Mouse (Mus musculus): ENCODE data around the gene Gm15262. TPM values are rescaled to one million over a fixed set of nuclear protein-coding genes. Genes with fewer than 3 reads are reported as not detected.
A peak's percentile ranks its signal among the peaks of the same experiment; 100 is the strongest.
"Not testable (repeated sequence)": the region's sequence is repeated elsewhere in the genome, so short reads cannot be mapped to it uniquely, and the experiment has no call there.

Gm15262 gene
- polyA plus RNA-seq (2011; ENCODE audit: insufficient read depth, insufficient read length, low replicate concordance, missing spikeins), result 1.5 TPM in 1 of 2 replicates, not detected in the other

- H3K4me3 ChIP-seq (replicated peaks; ENCODE audit: control insufficient read depth, low read depth, low read length); H3K27ac ChIP-seq (ENCODE audit: control insufficient read depth, insufficient read depth, low read depth, low read length, poor library complexity); H3K4me1 ChIP-seq (ENCODE audit: control insufficient read depth, insufficient read depth, low read length): not testable (repeated sequence)
- 49% methylated on average over 2 of the region's 2 CpGs for WGBS
These were observed at the start of gene Gm15262 for GRCm38 (mm10) chrX:161287156-161287555. Gene Gm15262, plus strand, starts transcription at chrX:161287456.

GRCm38 (mm10) chrX:161308131-161308530 lies 20.9 kb downstream of the Gm15262 start:
- WGBS, result 83% methylated on average over 1 of the region's 1 CpGs
- Histone ChIP-seq H3K27ac (ENCODE audit: control insufficient read depth, insufficient read depth, low read depth, low read length, poor library complexity) (no peak overlapping the region), H3K4me1 (ENCODE audit: control insufficient read depth, insufficient read depth, low read length) (no peaks in the 10 kb centered on the region), H3K4me3 (replicated peaks; ENCODE audit: control insufficient read depth, low read depth, low read length) (no peak overlapping the region)
- TF ChIP-seq POLR2A (IDR thresholded peaks at IDR 0.05; ENCODE audit: borderline replicate concordance, control insufficient read depth, low read depth, low read length) (no peak), CTCF (IDR thresholded peaks at IDR 0.05; ENCODE audit: control insufficient read depth, insufficient read depth, low read length) (no peak)

- Histone ChIP-seq H3K4me1 (ENCODE audit: control insufficient read depth, insufficient read depth, low read length) (no peaks in the 10 kb centered on the region), H3K4me3 (replicated peaks; ENCODE audit: control insufficient read depth, low read depth, low read length) (no peak overlapping the region), H3K27ac (ENCODE audit: control insufficient read depth, insufficient read depth, low read depth, low read length, poor library complexity) (no peak overlapping the region)
- no peak for TF ChIP-seq POLR2A (IDR thresholded peaks at IDR 0.05; ENCODE audit: borderline replicate concordance, control insufficient read depth, low read depth, low read length)
- no peak for TF ChIP-seq CTCF (IDR thresholded peaks at IDR 0.05; ENCODE audit: control insufficient read depth, insufficient read depth, low read length)
These were observed 29.2 kb downstream of the Gm15262 start for GRCm38 (mm10) chrX:161316443-161316842.

DNA sequence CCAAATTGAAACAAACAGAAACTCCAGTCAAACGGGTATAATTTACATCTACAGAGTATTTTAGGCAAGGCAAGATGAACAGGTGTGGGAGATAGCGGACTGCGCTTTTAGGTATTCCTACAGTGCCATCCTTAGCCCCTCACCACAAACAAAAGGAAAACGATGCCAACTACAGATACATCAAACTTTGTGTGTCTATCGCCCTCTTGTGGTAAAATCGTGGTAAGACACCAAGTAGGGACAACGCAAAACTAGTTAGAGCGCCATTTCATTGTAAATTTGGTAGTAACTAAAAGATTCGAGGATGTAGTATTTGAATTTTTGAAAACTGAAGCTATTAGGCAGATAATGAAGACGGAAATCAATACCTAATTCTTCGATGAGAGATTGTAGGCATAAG lies 83.7 kb downstream of the Gm15262 start:
- WGBS, result 37% methylated on average over 11 of the region's 11 CpGs
- Histone ChIP-seq H3K27ac (ENCODE audit: control insufficient read depth, insufficient read depth, low read depth, low read length, poor library complexity) (no peak overlapping the region), H3K4me3 (replicated peaks; ENCODE audit: control insufficient read depth, low read depth, low read length) (no peak overlapping the region), H3K4me1 (ENCODE audit: control insufficient read depth, insufficient read depth, low read length) (no peaks in the 10 kb centered on the region)
- TF ChIP-seq CTCF (IDR thresholded peaks at IDR 0.05; ENCODE audit: control insufficient read depth, insufficient read depth, low read length) (no peak), POLR2A (IDR thresholded peaks at IDR 0.05; ENCODE audit: borderline replicate concordance, control insufficient read depth, low read depth, low read length) (no peak)

DNA sequence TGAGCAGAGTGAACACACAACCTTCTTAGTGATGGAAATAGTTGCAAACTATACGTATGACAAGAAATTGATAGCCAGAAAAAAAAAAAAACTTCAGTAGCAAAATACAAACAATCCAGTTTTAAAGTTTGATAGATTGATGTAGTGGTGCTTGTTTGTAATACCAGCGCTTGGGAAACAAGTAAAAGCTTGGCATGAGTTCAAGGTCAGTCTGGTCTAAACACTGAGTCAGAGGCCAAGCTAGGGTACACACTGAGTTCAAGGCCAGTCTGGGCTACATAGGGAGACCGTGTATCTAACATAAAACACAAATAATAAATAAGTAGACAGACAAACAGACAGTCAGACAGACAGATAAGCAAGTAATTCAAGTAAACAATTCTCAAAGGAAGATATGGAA lies 84.2 kb downstream of the Gm15262 start:
- WGBS, result 54% methylated on average over 3 of the region's 3 CpGs
- H3K4me3 ChIP-seq (replicated peaks; ENCODE audit: control insufficient read depth, low read depth, low read length), result no peak overlapping the region
- TF ChIP-seq CTCF (IDR thresholded peaks at IDR 0.05; ENCODE audit: control insufficient read depth, insufficient read depth, low read length) (no peak), POLR2A (IDR thresholded peaks at IDR 0.05; ENCODE audit: borderline replicate concordance, control insufficient read depth, low read depth, low read length) (no peak)
- no peaks in the 10 kb centered on the region for H3K4me1 ChIP-seq (ENCODE audit: control insufficient read depth, insufficient read depth, low read length)
- H3K27ac ChIP-seq (ENCODE audit: control insufficient read depth, insufficient read depth, low read depth, low read length, poor library complexity), result no peak overlapping the region

GRCm38 (mm10) chrX:161375568-161375967 lies 88.3 kb downstream of the Gm15262 start:
- no peaks in the 10 kb centered on the region for H3K4me1 ChIP-seq (ENCODE audit: control insufficient read depth, insufficient read depth, low read length)
- 55% methylated on average over 1 of the region's 1 CpGs for WGBS
- TF ChIP-seq CTCF (IDR thresholded peaks at IDR 0.05; ENCODE audit: control insufficient read depth, insufficient read depth, low read length) (no peak), POLR2A (IDR thresholded peaks at IDR 0.05; ENCODE audit: borderline replicate concordance, control insufficient read depth, low read depth, low read length) (no peak)
- no peak overlapping the region for H3K27ac ChIP-seq (ENCODE audit: control insufficient read depth, insufficient read depth, low read depth, low read length, poor library complexity)
- H3K4me3 ChIP-seq (replicated peaks; ENCODE audit: control insufficient read depth, low read depth, low read length), result no peak overlapping the region

DNA sequence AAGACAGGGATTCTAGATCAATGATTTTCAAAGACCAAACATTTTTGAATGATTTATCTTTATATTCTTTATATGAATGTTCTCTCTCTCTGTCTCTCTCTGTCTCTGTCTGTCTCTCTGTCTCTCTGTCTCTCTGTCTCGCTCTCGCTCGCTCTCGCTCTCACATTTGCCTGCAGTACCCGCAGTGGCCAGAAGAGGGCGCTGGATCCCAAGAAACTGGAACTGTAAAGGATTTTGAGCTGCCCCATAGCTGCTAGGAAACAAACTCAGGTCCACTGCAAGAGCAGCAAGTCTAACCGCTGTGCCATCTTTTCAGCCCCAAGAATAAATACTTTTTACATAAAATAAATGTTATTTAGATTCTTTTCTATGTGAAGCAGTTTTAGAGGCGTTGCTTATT lies 98.5 kb downstream of the Gm15262 start:
- no peaks in the 10 kb centered on the region for H3K4me1 ChIP-seq (ENCODE audit: control insufficient read depth, insufficient read depth, low read length)
- TF ChIP-seq POLR2A (IDR thresholded peaks at IDR 0.05; ENCODE audit: borderline replicate concordance, control insufficient read depth, low read depth, low read length) (no peak), CTCF (IDR thresholded peaks at IDR 0.05; ENCODE audit: control insufficient read depth, insufficient read depth, low read length) (peak; percentile 54)
- H3K27ac ChIP-seq (ENCODE audit: control insufficient read depth, insufficient read depth, low read depth, low read length, poor library complexity), result no peak overlapping the region
- WGBS, result 37% methylated on average over 8 of the region's 8 CpGs
- no peak overlapping the region for H3K4me3 ChIP-seq (replicated peaks; ENCODE audit: control insufficient read depth, low read depth, low read length)

- H3K4me3 ChIP-seq (replicated peaks; ENCODE audit: control insufficient read depth, low read depth, low read length), result no peak overlapping the region
- H3K27ac ChIP-seq (ENCODE audit: control insufficient read depth, insufficient read depth, low read depth, low read length, poor library complexity), result no peak overlapping the region
- no peaks in the 10 kb centered on the region for H3K4me1 ChIP-seq (ENCODE audit: control insufficient read depth, insufficient read depth, low read length)
- TF ChIP-seq POLR2A (IDR thresholded peaks at IDR 0.05; ENCODE audit: borderline replicate concordance, control insufficient read depth, low read depth, low read length) (no peak), CTCF (IDR thresholded peaks at IDR 0.05; ENCODE audit: control insufficient read depth, insufficient read depth, low read length) (no peak)
- WGBS, result 85% methylated on average over 4 of the region's 4 CpGs
These were observed 100.7 kb downstream of the Gm15262 start for GRCm38 (mm10) chrX:161387942-161388341.

DNA sequence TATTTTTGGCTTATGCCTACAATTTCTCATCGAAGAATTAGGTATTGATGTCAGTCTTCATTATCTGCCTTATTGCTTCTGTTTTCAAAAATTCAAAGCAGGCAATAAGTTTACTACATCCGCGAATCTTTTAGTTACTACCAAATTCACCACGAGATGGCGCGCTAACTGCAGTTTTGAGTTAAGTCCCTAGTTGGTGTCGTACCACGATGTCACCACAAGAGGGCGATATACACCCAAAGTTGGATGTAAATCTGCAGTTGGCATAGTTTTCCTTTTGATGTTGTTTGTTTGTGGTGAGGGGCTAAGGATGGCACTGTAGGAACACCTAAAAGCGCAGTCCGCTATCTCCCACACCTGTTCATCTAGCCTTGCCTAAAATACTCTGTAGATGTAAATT lies 111.9 kb downstream of the Gm15262 start:
- 24% methylated on average over 11 of the region's 11 CpGs for WGBS
- H3K4me1 ChIP-seq (ENCODE audit: control insufficient read depth, insufficient read depth, low read length), result no peaks in the 10 kb centered on the region
- no peak overlapping the region for H3K27ac ChIP-seq (ENCODE audit: control insufficient read depth, insufficient read depth, low read depth, low read length, poor library complexity)
- no peak for TF ChIP-seq POLR2A (IDR thresholded peaks at IDR 0.05; ENCODE audit: borderline replicate concordance, control insufficient read depth, low read depth, low read length)
- TF ChIP-seq CTCF (IDR thresholded peaks at IDR 0.05; ENCODE audit: control insufficient read depth, insufficient read depth, low read length), result peak; percentile 64
- no peak overlapping the region for H3K4me3 ChIP-seq (replicated peaks; ENCODE audit: control insufficient read depth, low read depth, low read length)

All from bone marrow, adult 2 months (tissue).